Mouse (Mus musculus): Measurements from ENCODE around the gene St5. TPM values are rescaled to one million over a fixed set of nuclear protein-coding genes. Genes with fewer than 3 reads are reported as not detected.
A peak's percentile ranks its signal among the peaks of the same experiment; 100 is the strongest.

Gene St5
- polyA plus RNA-seq, 1 experiment from 2014 or later: 11.0 TPM

GRCm38 (mm10) chr7:109540902-109541301, 162.5 kb downstream of the St5 start:
- ATAC-seq (no peak), DNase-seq (ENCODE audit: low spot score) (no peak)
- H3K36me3 ChIP-seq (ENCODE audit: control insufficient read depth, insufficient read depth, low read length): no peaks in the 10 kb centered on the region
- H3K4me3 ChIP-seq (ENCODE audit: low read depth, low read length): no peak overlapping the region
- no peaks in the 10 kb centered on the region for H3K9me3 ChIP-seq (replicated peaks; ENCODE audit: control insufficient read depth, low read length)
- no peak overlapping the region for H3K27ac ChIP-seq (ENCODE audit: low read depth, low read length)
- H3K27me3 ChIP-seq (replicated peaks; ENCODE audit: control insufficient read depth, insufficient read depth, low read length): no peaks in the 10 kb centered on the region
- H3K4me2 ChIP-seq (ENCODE audit: low read length): no peak overlapping the region
- peaks cover 11% of the 10 kb centered on the region for H3K4me1 ChIP-seq (ENCODE audit: control insufficient read depth, insufficient read depth, low read length)
- H3K9ac ChIP-seq (ENCODE audit: low read length): no peak overlapping the region

DNA sequence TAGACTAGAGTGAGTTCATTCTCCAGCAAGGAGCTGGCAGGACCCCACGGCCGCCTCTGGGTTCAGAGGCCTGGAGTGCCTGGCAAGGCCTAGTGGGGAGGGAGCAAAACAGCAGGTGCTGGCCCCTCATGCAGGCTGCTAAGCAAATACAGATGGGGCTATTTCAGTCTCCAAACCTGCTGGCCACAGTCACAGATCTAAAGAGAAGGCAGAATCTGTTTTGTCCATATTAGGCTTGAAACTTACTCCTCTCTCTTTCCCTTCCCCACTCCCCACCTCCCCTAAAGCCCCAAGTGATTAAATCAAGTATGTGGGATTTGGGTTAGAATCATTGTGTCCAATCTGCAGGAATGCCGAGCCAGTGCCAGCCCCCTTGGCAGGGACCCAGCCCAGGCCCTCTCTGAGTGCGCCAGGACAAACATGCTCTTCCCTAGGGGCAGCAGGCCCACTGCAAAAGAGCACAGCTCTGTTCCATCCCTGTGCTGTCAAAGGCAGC, 166.9 kb downstream of the St5 start:
- H3K9ac ChIP-seq (ENCODE audit: low read length): no peak overlapping the region
- H3K36me3 ChIP-seq (ENCODE audit: control insufficient read depth, insufficient read depth, low read length): no peaks in the 10 kb centered on the region
- 21% methylated on average over 4 of the region's 4 CpGs for WGBS
- H3K27ac ChIP-seq (ENCODE audit: low read depth, low read length): peak overlapping the region; percentile 52
- DNase-seq (ENCODE audit: low spot score) (peak; percentile 82), ATAC-seq (peak; percentile 95)
- H3K4me1 ChIP-seq (ENCODE audit: control insufficient read depth, insufficient read depth, low read length): peaks cover 14% of the 10 kb centered on the region
- no peak overlapping the region for H3K4me2 ChIP-seq (ENCODE audit: low read length)
- no peaks in the 10 kb centered on the region for H3K27me3 ChIP-seq (replicated peaks; ENCODE audit: control insufficient read depth, insufficient read depth, low read length)
- H3K9me3 ChIP-seq (replicated peaks; ENCODE audit: control insufficient read depth, low read length): no peaks in the 10 kb centered on the region
- no peak overlapping the region for H3K4me3 ChIP-seq (ENCODE audit: low read depth, low read length)

DNA sequence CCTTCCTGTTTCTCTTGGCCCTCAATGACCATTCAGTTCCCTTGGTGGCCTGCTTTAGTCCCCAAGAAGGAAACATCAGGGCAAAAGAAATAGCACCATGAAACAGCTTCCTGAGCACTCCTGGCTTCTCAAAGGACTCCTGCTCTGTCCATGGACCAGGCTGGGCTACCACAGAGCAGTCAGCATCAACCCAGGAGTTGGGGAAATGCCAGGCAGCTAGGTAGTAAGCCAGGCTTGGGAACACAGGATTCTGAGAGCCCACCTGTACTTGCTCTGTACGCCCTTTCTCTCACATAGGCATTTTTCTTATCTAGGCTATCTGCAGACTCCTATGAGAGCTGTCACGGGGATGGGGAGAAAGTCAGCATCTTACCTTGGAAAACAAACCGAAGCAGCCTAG, 168.5 kb downstream of the St5 start:
- no peak for ATAC-seq

GRCm38 (mm10) chr7:109533888-109534287, 169.5 kb downstream of the St5 start:
- WGBS: 76% methylated on average over 4 of the region's 4 CpGs
- H3K27ac ChIP-seq (ENCODE audit: low read depth, low read length): no peak overlapping the region
- H3K4me2 ChIP-seq (ENCODE audit: low read length): no peak overlapping the region
- peaks cover 14% of the 10 kb centered on the region for H3K4me1 ChIP-seq (ENCODE audit: control insufficient read depth, insufficient read depth, low read length)
- H3K27me3 ChIP-seq (replicated peaks; ENCODE audit: control insufficient read depth, insufficient read depth, low read length): no peaks in the 10 kb centered on the region
- no peaks in the 10 kb centered on the region for H3K36me3 ChIP-seq (ENCODE audit: control insufficient read depth, insufficient read depth, low read length)
- H3K9me3 ChIP-seq (replicated peaks; ENCODE audit: control insufficient read depth, low read length): no peaks in the 10 kb centered on the region
- no peak for DNase-seq (ENCODE audit: low spot score)
- H3K4me3 ChIP-seq (ENCODE audit: low read depth, low read length): no peak overlapping the region
- ATAC-seq: no peak
- H3K9ac ChIP-seq (ENCODE audit: low read length): no peak overlapping the region

More for the DNA sequence above, 168.5 kb downstream of the St5 start:
- no peaks in the 10 kb centered on the region for H3K27me3 ChIP-seq (replicated peaks; ENCODE audit: control insufficient read depth, insufficient read depth, low read length)
- H3K9ac ChIP-seq (ENCODE audit: low read length): no peak overlapping the region
- H3K4me1 ChIP-seq (ENCODE audit: control insufficient read depth, insufficient read depth, low read length): peaks cover 14% of the 10 kb centered on the region
- H3K4me2 ChIP-seq (ENCODE audit: low read length): no peak overlapping the region
- H3K27ac ChIP-seq (ENCODE audit: low read depth, low read length): no peak overlapping the region
- H3K4me3 ChIP-seq (ENCODE audit: low read depth, low read length): no peak overlapping the region
- H3K9me3 ChIP-seq (replicated peaks; ENCODE audit: control insufficient read depth, low read length): no peaks in the 10 kb centered on the region
- 97% methylated on average over 3 of the region's 3 CpGs for WGBS
- DNase-seq (ENCODE audit: low spot score): no peak
- H3K36me3 ChIP-seq (ENCODE audit: control insufficient read depth, insufficient read depth, low read length): no peaks in the 10 kb centered on the region

- 83% methylated on average over 4 of the region's 4 CpGs for WGBS
- Histone ChIP-seq H3K4me1 (ENCODE audit: control insufficient read depth, insufficient read depth, low read length) (peaks cover 14% of the 10 kb centered on the region), H3K36me3 (ENCODE audit: control insufficient read depth, insufficient read depth, low read length) (no peaks in the 10 kb centered on the region), H3K9me3 (replicated peaks; ENCODE audit: control insufficient read depth, low read length) (no peaks in the 10 kb centered on the region), H3K4me3 (ENCODE audit: low read depth, low read length) (no peak overlapping the region), H3K27ac (ENCODE audit: low read depth, low read length) (no peak overlapping the region), H3K9ac (ENCODE audit: low read length) (no peak overlapping the region), H3K4me2 (ENCODE audit: low read length) (no peak overlapping the region), H3K27me3 (replicated peaks; ENCODE audit: control insufficient read depth, insufficient read depth, low read length) (no peaks in the 10 kb centered on the region)
- ATAC-seq (no peak), DNase-seq (ENCODE audit: low spot score) (no peak)
These were observed 170.3 kb downstream of the St5 start for GRCm38 (mm10) chr7:109533129-109533528.

DNA sequence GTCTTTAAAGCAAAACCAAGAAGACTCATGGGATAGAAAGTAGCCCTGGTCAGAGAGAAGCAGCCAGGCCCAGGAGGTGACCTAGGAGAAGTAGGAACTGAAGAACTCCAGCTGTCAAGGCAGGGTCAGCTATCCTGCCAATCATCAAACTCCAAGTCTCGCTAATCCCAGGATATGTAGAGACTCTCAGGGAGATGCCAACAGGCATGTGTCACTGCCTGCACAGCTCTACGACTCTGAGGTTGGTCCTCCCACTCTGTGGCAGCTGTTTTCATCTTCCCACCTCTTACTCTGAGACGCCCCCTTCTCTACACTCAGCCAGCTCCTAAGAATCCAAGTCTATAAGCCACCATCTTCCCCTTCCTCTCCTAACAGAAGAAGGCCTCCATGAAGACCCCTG, 170.7 kb downstream of the St5 start:
- H3K4me3 ChIP-seq (ENCODE audit: low read depth, low read length): no peak overlapping the region
- no peaks in the 10 kb centered on the region for H3K27me3 ChIP-seq (replicated peaks; ENCODE audit: control insufficient read depth, insufficient read depth, low read length)
- H3K4me1 ChIP-seq (ENCODE audit: control insufficient read depth, insufficient read depth, low read length): peaks cover 14% of the 10 kb centered on the region
- no peak for DNase-seq (ENCODE audit: low spot score)
- no peaks in the 10 kb centered on the region for H3K36me3 ChIP-seq (ENCODE audit: control insufficient read depth, insufficient read depth, low read length)
- no peak for ATAC-seq
- no peaks in the 10 kb centered on the region for H3K9me3 ChIP-seq (replicated peaks; ENCODE audit: control insufficient read depth, low read length)
- no peak overlapping the region for H3K9ac ChIP-seq (ENCODE audit: low read length)
- 74% methylated on average over 3 of the region's 3 CpGs for WGBS
- H3K27ac ChIP-seq (ENCODE audit: low read depth, low read length): no peak overlapping the region
- H3K4me2 ChIP-seq (ENCODE audit: low read length): no peak overlapping the region

GRCm38 (mm10) chr7:109531501-109531900, 171.9 kb downstream of the St5 start:
- Histone ChIP-seq H3K9me3 (replicated peaks; ENCODE audit: control insufficient read depth, low read length) (no peaks in the 10 kb centered on the region), H3K36me3 (ENCODE audit: control insufficient read depth, insufficient read depth, low read length) (peaks cover 2% of the 10 kb centered on the region; the same call in 1 of the 2 replicates), H3K4me2 (ENCODE audit: low read length) (no peak overlapping the region), H3K27me3 (replicated peaks; ENCODE audit: control insufficient read depth, insufficient read depth, low read length) (no peaks in the 10 kb centered on the region), H3K27ac (ENCODE audit: low read depth, low read length) (no peak overlapping the region), H3K4me3 (ENCODE audit: low read depth, low read length) (no peak overlapping the region), H3K9ac (ENCODE audit: low read length) (no peak overlapping the region), H3K4me1 (ENCODE audit: control insufficient read depth, insufficient read depth, low read length) (peaks cover 9% of the 10 kb centered on the region; the same call in 1 of the 2 replicates)
- no peak for ATAC-seq
- no peak for DNase-seq (ENCODE audit: low spot score)
- 88% methylated on average over 5 of the region's 5 CpGs for WGBS

DNA sequence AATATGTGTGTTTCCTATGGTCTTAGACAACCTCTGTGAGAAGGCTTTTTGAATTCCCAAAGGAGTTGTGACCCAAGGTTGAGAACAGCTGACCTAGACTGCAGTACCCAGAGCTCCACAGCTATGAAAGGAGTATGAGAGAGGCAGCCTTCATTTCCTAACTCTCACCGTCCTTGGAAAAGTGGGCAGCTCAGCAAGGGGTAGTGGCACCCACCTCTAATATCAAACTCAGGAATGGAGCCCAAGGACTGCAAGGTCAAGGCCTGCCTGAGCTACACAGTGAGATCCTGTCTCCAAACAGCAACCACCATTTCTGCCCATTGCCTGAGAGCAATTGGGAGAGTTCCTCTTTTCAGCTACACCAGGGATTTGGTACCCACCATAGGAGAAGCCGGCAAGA, 173.7 kb downstream of the St5 start:
- Histone ChIP-seq H3K4me3 (ENCODE audit: low read depth, low read length) (no peak overlapping the region), H3K27me3 (replicated peaks; ENCODE audit: control insufficient read depth, insufficient read depth, low read length) (no peaks in the 10 kb centered on the region), H3K9ac (ENCODE audit: low read length) (no peak overlapping the region), H3K4me2 (ENCODE audit: low read length) (no peak overlapping the region), H3K36me3 (ENCODE audit: control insufficient read depth, insufficient read depth, low read length) (peaks cover 19% of the 10 kb centered on the region), H3K4me1 (ENCODE audit: control insufficient read depth, insufficient read depth, low read length) (no peaks in the 10 kb centered on the region), H3K27ac (ENCODE audit: low read depth, low read length) (no peak overlapping the region), H3K9me3 (replicated peaks; ENCODE audit: control insufficient read depth, low read length) (no peaks in the 10 kb centered on the region)
- DNase-seq (ENCODE audit: low spot score) (no peak), ATAC-seq (no peak)
- WGBS: 84% methylated on average over 2 of the region's 2 CpGs

DNA sequence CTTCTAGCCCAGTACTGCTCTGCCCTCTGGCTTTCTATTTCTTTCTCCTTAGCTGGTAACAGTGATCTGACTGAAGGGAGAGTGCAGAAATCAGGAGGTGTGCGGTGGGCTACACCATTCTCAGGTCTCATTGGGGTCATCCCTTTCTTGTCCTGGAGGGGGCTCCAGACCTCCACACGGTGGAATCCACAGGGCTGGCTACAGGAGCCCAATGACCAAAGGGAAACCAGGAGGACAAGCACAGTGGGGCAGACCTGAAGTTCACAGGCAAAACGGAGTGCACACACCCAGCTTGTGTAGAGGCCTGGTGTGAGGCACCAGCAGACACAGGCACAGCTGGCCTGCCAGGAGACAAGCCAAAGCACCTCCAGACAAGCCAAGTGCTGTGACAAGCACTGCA, 175.0 kb downstream of the St5 start:
- Histone ChIP-seq H3K27me3 (replicated peaks; ENCODE audit: control insufficient read depth, insufficient read depth, low read length) (no peaks in the 10 kb centered on the region), H3K27ac (ENCODE audit: low read depth, low read length) (no peak overlapping the region), H3K4me1 (ENCODE audit: control insufficient read depth, insufficient read depth, low read length) (no peaks in the 10 kb centered on the region), H3K4me3 (ENCODE audit: low read depth, low read length) (no peak overlapping the region), H3K4me2 (ENCODE audit: low read length) (no peak overlapping the region), H3K36me3 (ENCODE audit: control insufficient read depth, insufficient read depth, low read length) (peaks cover 32% of the 10 kb centered on the region), H3K9ac (ENCODE audit: low read length) (no peak overlapping the region), H3K9me3 (replicated peaks; ENCODE audit: control insufficient read depth, low read length) (no peaks in the 10 kb centered on the region)
- DNase-seq (ENCODE audit: low spot score) (peak; percentile 61), ATAC-seq (peak; percentile 70)
- WGBS: 11% methylated on average over 3 of the region's 3 CpGs

All from forebrain, embryonic 14.5 days (tissue).